Mouse (Mus musculus) embryo, embryonic 10.5 days (tissue): ENCODE measurements around the gene Rprml.

Experiments
- DNase-seq: peaks from one replicate; pipeline ENCODE4 v3.0.0-alpha.2; 2015; ENCODE audit warnings: low spot score

The Rprml gene

GRCm38 (mm10) chr11:103665695-103666094 lies 16.3 kb downstream of the Rprml start:
- DNase-seq = no peak

- no peak for DNase-seq
Observed at GRCm38 (mm10) chr11:103666181-103666906, 17.0 kb downstream of the Rprml start.

- DNase-seq = no peak
Observed at GRCm38 (mm10) chr11:103666907-103667426, 17.6 kb downstream of the Rprml start.

- peak; percentile 79 for DNase-seq
Observed at GRCm38 (mm10) chr11:103675556-103675955, 26.2 kb downstream of the Rprml start.

GRCm38 (mm10) chr11:103677042-103677441 lies 27.7 kb downstream of the Rprml start:
- peak; percentile 63 for DNase-seq

- no peak for DNase-seq
Observed at GRCm38 (mm10) chr11:103683667-103684334, 34.4 kb downstream of the Rprml start.

GRCm38 (mm10) chr11:103685261-103685736 lies 35.9 kb downstream of the Rprml start:
- no peak for DNase-seq

- DNase-seq = no peak
Observed at GRCm38 (mm10) chr11:103686706-103687105, 37.3 kb downstream of the Rprml start.

GRCm38 (mm10) chr11:103688271-103688979 lies 39.1 kb downstream of the Rprml start:
- DNase-seq = no peak

GRCm38 (mm10) chr11:103688980-103689378 lies 39.6 kb downstream of the Rprml start:
- peak; percentile 29 for DNase-seq

- DNase-seq = no peak
Observed at GRCm38 (mm10) chr11:103691036-103691435, 41.7 kb downstream of the Rprml start.

- no peak for DNase-seq
Observed at GRCm38 (mm10) chr11:103693241-103693640, 43.9 kb downstream of the Rprml start.

GRCm38 (mm10) chr11:103696851-103697564 lies 47.6 kb downstream of the Rprml start:
- no peak for DNase-seq

GRCm38 (mm10) chr11:103697565-103698176 lies 48.3 kb downstream of the Rprml start, which contains the start of gene Gosr2:
Gene Gosr2 (minus strand): TSS chr11:103697898.
- peak; percentile 94 for DNase-seq

GRCm38 (mm10) chr11:103698226-103698625 lies 48.9 kb downstream of the Rprml start:
- no peak for DNase-seq
